Mouse (Mus musculus): ENCODE measurements at regions not wholly inside any gene's neighbourhood (a gene's known extent, or its start where the extent isn't known, plus 50 kb on each side); places are given as distances from the start of the nearest gene placed in this dataset.
"Not testable (repeated sequence)": the region's sequence is repeated elsewhere in the genome, so short reads cannot be mapped to it uniquely, and the experiment has no call there.

DNA sequence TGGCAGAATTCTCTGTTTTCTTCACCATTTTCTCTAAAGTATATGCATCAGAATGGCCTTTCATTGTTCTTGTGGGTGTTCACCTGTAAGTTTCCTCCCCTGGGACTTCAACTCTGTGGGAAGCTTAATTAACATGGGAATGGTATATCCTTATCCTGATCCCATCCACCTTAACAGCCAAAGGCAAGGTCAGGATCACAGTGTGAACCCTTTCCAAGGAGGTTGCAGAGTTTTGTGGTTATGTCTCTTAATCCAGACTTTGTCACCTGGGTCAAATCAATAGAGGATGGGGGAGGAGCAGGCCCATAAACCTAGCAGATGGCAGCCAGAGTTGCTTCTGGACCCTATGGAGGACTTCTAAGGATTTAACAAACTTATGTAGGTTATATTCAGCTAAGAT, 102.9 kb upstream of the Trim24 start:
- no peak for DNase-seq (ENCODE audit: low spot score)
- no peaks in the 10 kb centered on the region for H3K4me1 ChIP-seq

DNA sequence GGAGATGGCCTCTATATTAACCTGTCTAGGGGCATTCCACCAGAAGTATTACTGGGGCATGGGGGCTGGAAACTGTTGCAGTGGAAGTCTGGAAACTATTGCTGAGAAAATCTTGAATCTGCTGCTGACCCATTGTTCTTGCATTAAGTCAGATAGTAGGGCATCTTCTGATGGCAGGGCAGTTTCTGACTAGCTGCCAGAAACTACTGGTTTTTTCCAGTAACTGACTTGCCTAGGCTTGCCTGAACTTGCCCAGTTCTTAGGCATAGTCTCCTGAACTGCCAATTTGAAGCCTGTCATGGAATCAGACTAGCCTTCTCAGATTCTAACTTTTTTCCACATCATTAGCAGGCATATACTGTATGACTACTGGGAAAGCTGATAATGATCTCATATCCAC, 97.3 kb upstream of the Trim24 start:
- no peak overlapping the region for H3K27ac ChIP-seq (replicated peaks)
- DNase-seq (ENCODE audit: low spot score) = no peak
- no peak overlapping the region for H3K4me3 ChIP-seq
- no peaks in the 10 kb centered on the region for H3K36me3 ChIP-seq (replicated peaks)
- no peaks in the 10 kb centered on the region for H3K27me3 ChIP-seq (replicated peaks; ENCODE audit: low read depth, poor library complexity, severe bottlenecking)
- H3K9me3 ChIP-seq = peaks cover 6% of the 10 kb centered on the region; the same call in 1 of the 2 replicates
- no peaks in the 10 kb centered on the region for H3K4me1 ChIP-seq

More for the DNA sequence above, 102.9 kb upstream of the Trim24 start:
- no peaks in the 10 kb centered on the region for H3K9me3 ChIP-seq
- H3K27me3 ChIP-seq (replicated peaks; ENCODE audit: low read depth, poor library complexity, severe bottlenecking) = no peaks in the 10 kb centered on the region
- no peaks in the 10 kb centered on the region for H3K36me3 ChIP-seq (replicated peaks)
- H3K27ac ChIP-seq (replicated peaks) = no peak overlapping the region
- H3K4me3 ChIP-seq = no peak overlapping the region

GRCm38 (mm10) chr6:37775151-37775550, 95.5 kb upstream of the Trim24 start:
- Histone ChIP-seq H3K4me1 (no peaks in the 10 kb centered on the region), H3K9me3 (peaks cover 6% of the 10 kb centered on the region; the same call in 1 of the 2 replicates), H3K36me3 (replicated peaks) (no peaks in the 10 kb centered on the region), H3K27ac (replicated peaks) (no peak overlapping the region), H3K27me3 (replicated peaks; ENCODE audit: low read depth, poor library complexity, severe bottlenecking) (no peaks in the 10 kb centered on the region), H3K4me3 (no peak overlapping the region)
- DNase-seq (ENCODE audit: low spot score) = no peak

DNA sequence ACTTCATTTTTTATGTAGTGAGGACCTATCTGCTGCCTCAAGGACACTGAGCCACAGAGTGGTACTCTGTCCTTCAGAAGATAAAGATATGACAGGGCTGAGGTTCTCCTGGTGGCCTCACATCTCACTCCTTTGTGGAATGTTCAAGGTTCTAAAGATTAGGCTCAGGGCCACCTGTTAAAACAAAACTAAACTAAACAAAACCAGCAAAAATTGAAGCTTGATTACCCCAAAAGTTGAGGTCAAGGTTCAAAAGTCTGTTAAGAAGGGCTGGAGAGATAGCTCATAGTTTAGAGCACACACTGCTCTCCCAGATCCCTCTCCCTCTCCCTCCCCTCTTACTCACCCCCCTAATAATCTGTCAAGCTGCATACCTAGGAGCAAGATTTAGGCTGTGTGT, 90.7 kb upstream of the Trim24 start:
- Histone ChIP-seq H3K4me1 (no peaks in the 10 kb centered on the region), H3K27ac (replicated peaks) (no peak overlapping the region), H3K36me3 (replicated peaks) (no peaks in the 10 kb centered on the region), H3K27me3 (replicated peaks; ENCODE audit: low read depth, poor library complexity, severe bottlenecking) (no peaks in the 10 kb centered on the region), H3K9me3 (peaks cover 17% of the 10 kb centered on the region; the same call in 1 of the 2 replicates), H3K4me3 (no peak overlapping the region)
- no peak for DNase-seq (ENCODE audit: low spot score)

DNA sequence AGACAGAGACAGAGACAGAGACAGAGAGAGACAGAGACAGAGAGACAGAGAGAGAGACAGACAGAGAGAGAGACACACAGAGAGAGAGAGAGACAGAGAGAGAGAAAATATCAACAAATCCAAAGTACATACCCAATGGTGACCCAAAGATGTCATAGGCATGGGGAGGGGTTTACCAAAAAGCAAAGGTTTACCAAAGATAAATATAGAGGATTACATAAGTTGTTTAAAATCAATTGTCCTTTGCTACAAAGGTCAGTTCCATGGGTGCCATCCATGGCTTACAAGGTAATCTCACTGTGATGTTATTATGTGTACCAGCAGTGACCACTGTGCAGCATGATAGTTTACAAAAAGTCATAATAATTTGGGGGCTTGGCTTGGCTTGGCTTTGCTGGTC, 88.7 kb upstream of the Trim24 start:
- no peaks in the 10 kb centered on the region for H3K27me3 ChIP-seq (replicated peaks; ENCODE audit: low read depth, poor library complexity, severe bottlenecking)
- no peak for DNase-seq (ENCODE audit: low spot score)
- no peak overlapping the region for H3K4me3 ChIP-seq
- no peaks in the 10 kb centered on the region for H3K36me3 ChIP-seq (replicated peaks)
- H3K4me1 ChIP-seq = no peaks in the 10 kb centered on the region
- no peak overlapping the region for H3K27ac ChIP-seq (replicated peaks)
- peaks cover 17% of the 10 kb centered on the region; the same call in 1 of the 2 replicates for H3K9me3 ChIP-seq

DNA sequence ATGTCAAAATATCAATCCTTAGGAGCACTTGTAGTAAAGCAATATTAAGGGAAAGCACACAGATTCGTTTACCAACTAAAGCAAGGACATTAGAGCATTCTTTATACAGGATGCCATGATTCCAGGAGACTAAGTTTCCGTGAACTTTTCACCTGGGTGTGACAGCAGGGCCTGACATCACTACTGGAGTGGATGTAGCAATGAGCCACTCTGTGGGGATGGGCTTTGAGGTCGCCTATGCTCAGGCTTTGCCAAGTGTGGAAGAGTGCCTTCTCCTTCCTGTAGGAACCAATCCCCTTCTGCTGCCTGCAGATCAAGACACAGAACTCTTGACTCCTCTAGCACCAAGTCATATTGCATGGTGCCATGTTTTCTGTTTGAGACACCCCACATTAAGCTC, 85.3 kb upstream of the Trim24 start:
- H3K36me3 ChIP-seq (replicated peaks); H3K27ac ChIP-seq (replicated peaks); DNase-seq (ENCODE audit: low spot score); H3K4me1 ChIP-seq; H3K27me3 ChIP-seq (replicated peaks; ENCODE audit: low read depth, poor library complexity, severe bottlenecking); H3K4me3 ChIP-seq: not testable (repeated sequence)
- H3K9me3 ChIP-seq = peaks cover 17% of the 10 kb centered on the region; the same call in 1 of the 2 replicates
- 86% methylated on average over 3 of the region's 3 CpGs for WGBS

- no peaks in the 10 kb centered on the region for H3K36me3 ChIP-seq (replicated peaks)
- WGBS = 88% methylated on average over 7 of the region's 7 CpGs
These were observed 84.9 kb upstream of the Trim24 start for GRCm38 (mm10) chr6:37785741-37786140.

DNA sequence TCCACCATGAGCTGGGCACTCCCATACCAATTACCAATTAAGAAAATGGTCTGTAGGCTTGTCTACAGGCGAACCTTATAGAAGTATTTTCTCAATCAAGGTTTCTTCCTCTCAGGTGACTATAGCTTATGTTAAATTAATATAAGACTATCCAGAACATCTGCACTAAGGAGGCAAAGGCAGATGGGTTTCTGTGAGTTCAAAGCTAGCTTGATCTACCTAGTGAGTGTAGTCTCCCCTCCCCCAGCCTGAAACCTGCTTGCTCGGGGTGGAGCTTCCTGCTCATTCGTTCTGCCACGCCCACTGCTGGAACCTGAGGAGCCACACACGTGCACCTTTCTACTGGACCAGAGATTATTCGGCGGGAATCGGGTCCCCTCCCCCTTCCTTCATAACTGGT, 82.8 kb upstream of the Trim24 start:
- DNase-seq (ENCODE audit: low spot score); H3K4me1 ChIP-seq; H3K4me3 ChIP-seq; H3K27ac ChIP-seq (replicated peaks); H3K36me3 ChIP-seq (replicated peaks); H3K27me3 ChIP-seq (replicated peaks; ENCODE audit: low read depth, poor library complexity, severe bottlenecking): not testable (repeated sequence)
- H3K9me3 ChIP-seq = peaks cover 10% of the 10 kb centered on the region; the same call in 1 of the 2 replicates
- WGBS = 70% methylated on average over 5 of the region's 8 CpGs

More at GRCm38 (mm10) chr6:37785741-37786140, 84.9 kb upstream of the Trim24 start:
- no peak overlapping the region for H3K27ac ChIP-seq (replicated peaks)
- peaks cover 17% of the 10 kb centered on the region; the same call in 1 of the 2 replicates for H3K9me3 ChIP-seq
- no peaks in the 10 kb centered on the region for H3K4me1 ChIP-seq
- DNase-seq (ENCODE audit: low spot score) = no peak
- H3K27me3 ChIP-seq (replicated peaks; ENCODE audit: low read depth, poor library complexity, severe bottlenecking) = no peaks in the 10 kb centered on the region
- H3K4me3 ChIP-seq = no peak overlapping the region

GRCm38 (mm10) chr6:37790878-37791277, 79.7 kb upstream of the Trim24 start:
- 85% methylated on average over 1 of the region's 1 CpGs for WGBS
- no peaks in the 10 kb centered on the region for H3K27me3 ChIP-seq (replicated peaks; ENCODE audit: low read depth, poor library complexity, severe bottlenecking)
- H3K9me3 ChIP-seq = no peaks in the 10 kb centered on the region
- no peak for DNase-seq (ENCODE audit: low spot score)
- no peak overlapping the region for H3K27ac ChIP-seq (replicated peaks)
- H3K4me1 ChIP-seq = no peaks in the 10 kb centered on the region
- H3K36me3 ChIP-seq (replicated peaks) = no peaks in the 10 kb centered on the region
- H3K4me3 ChIP-seq = no peak overlapping the region

DNA sequence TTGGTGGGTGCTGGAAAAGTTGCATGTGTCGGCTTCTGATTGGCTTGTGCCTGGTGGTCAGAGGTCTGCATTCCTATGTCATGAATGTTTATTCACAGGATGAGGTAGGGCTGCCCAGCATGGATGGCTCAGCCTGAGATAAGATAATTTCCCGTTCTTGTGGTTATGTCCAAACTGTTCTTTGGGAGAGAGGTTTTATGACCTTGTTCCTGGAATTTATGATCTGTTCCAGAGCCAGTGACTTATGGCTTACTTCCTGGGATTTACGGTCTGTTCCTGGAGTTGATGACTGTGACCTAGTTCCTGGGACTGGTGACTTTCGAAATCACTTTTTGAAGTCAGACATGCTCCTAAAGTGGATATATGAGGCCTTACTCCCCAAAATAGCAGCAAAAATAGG, 76.4 kb upstream of the Trim24 start:
- Histone ChIP-seq H3K36me3 (replicated peaks) (no peaks in the 10 kb centered on the region), H3K27ac (replicated peaks) (no peak overlapping the region), H3K4me3 (no peak overlapping the region), H3K4me1 (no peaks in the 10 kb centered on the region), H3K27me3 (replicated peaks; ENCODE audit: low read depth, poor library complexity, severe bottlenecking) (no peaks in the 10 kb centered on the region), H3K9me3 (no peaks in the 10 kb centered on the region)
- DNase-seq (ENCODE audit: low spot score) = no peak
- 93% methylated on average over 4 of the region's 4 CpGs for WGBS

DNA sequence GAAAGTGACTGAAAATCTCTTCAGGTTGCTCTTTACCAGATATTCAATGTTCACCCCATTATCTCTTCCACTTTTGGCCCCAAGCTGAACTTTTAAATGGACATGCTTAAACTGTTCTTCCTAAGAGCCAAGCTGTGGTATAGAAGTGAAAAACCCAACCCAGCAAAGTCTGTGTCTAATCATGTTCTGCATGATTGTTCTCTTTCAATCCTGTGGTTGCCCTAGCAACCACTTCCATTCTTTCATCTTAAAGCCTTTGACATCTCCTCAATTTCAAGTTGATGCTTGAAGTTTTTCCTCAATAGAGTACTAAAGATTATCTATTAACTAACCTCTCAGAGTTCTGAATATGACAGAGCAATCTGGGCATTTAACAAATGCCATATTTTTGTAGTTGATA, 75.6 kb upstream of the Trim24 start:
- H3K27ac ChIP-seq (replicated peaks) = no peak overlapping the region
- DNase-seq (ENCODE audit: low spot score) = no peak

GRCm38 (mm10) chr6:37803231-37803630, 67.4 kb upstream of the Trim24 start:
- Histone ChIP-seq H3K36me3 (replicated peaks) (no peaks in the 10 kb centered on the region), H3K4me3 (no peak overlapping the region), H3K27me3 (replicated peaks; ENCODE audit: low read depth, poor library complexity, severe bottlenecking) (no peaks in the 10 kb centered on the region), H3K27ac (replicated peaks) (no peak overlapping the region), H3K9me3 (0 out of 2 replicates have a peak, but pooled peaks cover 2% of the 10 kb centered on the region), H3K4me1 (no peaks in the 10 kb centered on the region)
- DNase-seq (ENCODE audit: low spot score) = no peak
- 90% methylated on average over 5 of the region's 5 CpGs for WGBS

More for the DNA sequence above, 75.6 kb upstream of the Trim24 start:
- Histone ChIP-seq H3K4me1 (no peaks in the 10 kb centered on the region), H3K9me3 (0 out of 2 replicates have a peak, but pooled peaks cover under 1% of the 10 kb centered on the region), H3K27me3 (replicated peaks; ENCODE audit: low read depth, poor library complexity, severe bottlenecking) (no peaks in the 10 kb centered on the region), H3K36me3 (replicated peaks) (no peaks in the 10 kb centered on the region), H3K4me3 (no peak overlapping the region)

- 96% methylated on average over 24 of the region's 24 CpGs for WGBS
- not testable (repeated sequence) for DNase-seq (ENCODE audit: low spot score); H3K9me3 ChIP-seq; H3K27me3 ChIP-seq (replicated peaks; ENCODE audit: low read depth, poor library complexity, severe bottlenecking); H3K4me1 ChIP-seq; H3K4me3 ChIP-seq; H3K36me3 ChIP-seq (replicated peaks); H3K27ac ChIP-seq (replicated peaks)
These were observed 64.7 kb upstream of the Trim24 start for GRCm38 (mm10) chr6:37805896-37806295.

All from embryonic facial prominence, embryonic 10.5 days (tissue).